Mouse (Mus musculus): Measurements from ENCODE around the gene Nlrp1a. TPM values are rescaled to one million over a fixed set of nuclear protein-coding genes. Genes with fewer than 3 reads are reported as not detected.

Nlrp1a gene
- total RNA-seq (2023) = 2.5 TPM

GRCm38 (mm10) chr11:71144661-71145060 is at the start of gene Nlrp1a:
Nlrp1a (minus strand) TSS chr11:71144704.

Other genes starting within 250 kb of the Nlrp1a start
- gene Nup88, start 174.7 kb downstream of the Nlrp1a start, total RNA-seq (2023) = 101 TPM
- gene Rpain, start 174.5 kb downstream of the Nlrp1a start, total RNA-seq (2023) = 33.8 TPM
- gene C1qbp, start 161.7 kb downstream of the Nlrp1a start, total RNA-seq (2023) = 71.9 TPM
- 23.2 TPM for gene Dhx33, start 140.3 kb downstream of the Nlrp1a start, total RNA-seq (2023)
- 7.2 TPM for gene Mis12, start 125.1 kb downstream of the Nlrp1a start, total RNA-seq (2023)
- 23.8 TPM for gene Derl2, start 124.9 kb downstream of the Nlrp1a start, total RNA-seq (2023)
- gene 6330403K07Rik, start 111.2 kb downstream of the Nlrp1a start, total RNA-seq (2023) = 0.38 TPM
- gene Nlrp1b, start 86.0 kb upstream of the Nlrp1a start, total RNA-seq (2023) = 0.35 TPM

Data from CD4-positive naive resting alpha-beta T cell, adult 76 days (primary cell).